Mouse (Mus musculus) gastrocnemius, adult 2 months (tissue): ENCODE results near the gene Grrp1. TPM values are rescaled to one million over a fixed set of nuclear protein-coding genes. Genes with fewer than 3 reads are reported as not detected.
A peak's percentile ranks its signal among the peaks of the same experiment; 100 is the strongest.
"Not testable (repeated sequence)": the region's sequence is repeated elsewhere in the genome, so short reads cannot be mapped to it uniquely, and the experiment has no call there.

ENCODE experiments used
- DNase-seq: peaks from one replicate; pipeline ENCODE4 v3.0.0; 2022
- H3K27ac ChIP-seq: fragments of 200-600 bp; 2 replicates; pipeline ENCODE4 v1.8.1; 2022; ENCODE audit warnings: mild to moderate bottlenecking
- H3K4me3 ChIP-seq: fragments of 200-600 bp; 2 replicates; pipeline ENCODE4 v1.8.1; 2022; ENCODE audit warnings: mild to moderate bottlenecking, moderate library complexity
- CTCF ChIP-seq: fragments of 200-600 bp; IDR thresholded peaks from 2 replicates; pipeline ENCODE4 v1.8.1; 2022; ENCODE audit warnings: antibody characterized with exemption, mild to moderate bottlenecking, moderate library complexity
- intact Hi-C: fragments of 180-260 bp; cut with DNase I; formaldehyde crosslinking; loops from one replicate; pipeline ENCODE4 v1.15.1; 2025
- long read RNA-seq, 2 experiments: library from polyadenylated mRNA; stranded (forward); transcript quantifications; one replicate each; pipeline ENCODE4 v2.0.0; 2021
- total RNA-seq, 2 experiments: library from RNA; stranded (reverse); gene quantifications; 2 replicates each; pipeline ENCODE4 v1.2.3; 2021

Gene Grrp1
- 1 to 10 TPM; 1.7 to 3.1 TPM for total RNA-seq
- long read RNA-seq, experiment 1, partial matches to known transcripts: 0 of 4 reads
- long read RNA-seq, experiment 1, other reads (novel, unspliced or antisense): 1 of 4 reads
- long read RNA-seq, experiment 2, transcript Grrp1-201 (2 exons, 1,226 nt): major isoform, 5 of 7 reads
- long read RNA-seq, experiment 2, partial matches to known transcripts: 0 of 7 reads
- long read RNA-seq, experiment 2, other reads (novel, unspliced or antisense): 2 of 7 reads

- Histone ChIP-seq H3K27ac (peak within 1 kb of the TSS; percentile 84), H3K4me3 (peak within 1 kb of the TSS; percentile 76)
- intact Hi-C loops: loop anchor here (5.0 kb wide), 1 partner anchor 118 kb away; no protein-coding TSS in a partner anchor
- no peak for TF ChIP-seq CTCF
- DNase-seq: no peak
Measured at GRCm38 (mm10) chr4:134253722-134254324, at the start of gene Grrp1. Gene Grrp1 (minus strand): TSS chr4:134254106.

GRCm38 (mm10) chr4:134302084-134302483 lies 48.2 kb upstream of the Grrp1 start:
- no peak for TF ChIP-seq CTCF
- intact Hi-C loops: no loop called here
- peak overlapping the region; percentile 58 for H3K4me3 ChIP-seq
- peak overlapping the region; percentile 97 for H3K27ac ChIP-seq
- peak; percentile 64 for DNase-seq

DNA sequence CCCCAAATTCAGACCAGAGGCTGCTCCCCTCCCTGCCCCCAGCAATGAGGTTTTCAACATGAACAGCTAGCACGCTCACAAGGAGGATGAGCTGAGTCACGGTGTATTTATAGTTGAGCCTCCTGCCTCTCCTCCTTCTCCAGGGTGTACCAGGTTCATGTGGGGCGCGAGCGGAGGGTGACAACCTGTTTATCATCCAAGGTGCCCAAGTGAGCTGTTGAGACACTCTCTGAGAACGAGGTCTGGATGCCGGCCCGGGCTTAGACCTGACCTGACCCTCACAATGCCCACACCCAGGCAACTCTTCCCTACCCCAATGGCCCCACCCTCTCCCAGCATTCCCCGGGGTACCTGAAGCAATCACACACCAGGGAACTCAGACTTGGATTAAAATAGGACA lies 46.4 kb upstream of the Grrp1 start:
- Histone ChIP-seq H3K4me3 (peak overlapping the region; percentile 59), H3K27ac (peak overlapping the region; percentile 97)
- intact Hi-C loops: no loop called here
- DNase-seq: peak; percentile 96
- no peak for TF ChIP-seq CTCF

- Histone ChIP-seq H3K4me3 (peak overlapping the region; percentile 59), H3K27ac (peak overlapping the region; percentile 97)
- no peak for TF ChIP-seq CTCF
- intact Hi-C loops: loop anchor here (10.0 kb wide), 1 partner anchor 265 kb away; no protein-coding TSS in a partner anchor
- peak; percentile 77 for DNase-seq
Measured at GRCm38 (mm10) chr4:134299498-134299810, 45.5 kb upstream of the Grrp1 start.

- DNase-seq: no peak
- Histone ChIP-seq H3K4me3 (peak overlapping the region; percentile 59), H3K27ac (peak overlapping the region; percentile 97)
- intact Hi-C loops: loop anchor here (10.0 kb wide), 1 partner anchor 264 kb away; no protein-coding TSS in a partner anchor
- TF ChIP-seq CTCF: no peak
Measured at GRCm38 (mm10) chr4:134298626-134299497, 45.0 kb upstream of the Grrp1 start.

DNA sequence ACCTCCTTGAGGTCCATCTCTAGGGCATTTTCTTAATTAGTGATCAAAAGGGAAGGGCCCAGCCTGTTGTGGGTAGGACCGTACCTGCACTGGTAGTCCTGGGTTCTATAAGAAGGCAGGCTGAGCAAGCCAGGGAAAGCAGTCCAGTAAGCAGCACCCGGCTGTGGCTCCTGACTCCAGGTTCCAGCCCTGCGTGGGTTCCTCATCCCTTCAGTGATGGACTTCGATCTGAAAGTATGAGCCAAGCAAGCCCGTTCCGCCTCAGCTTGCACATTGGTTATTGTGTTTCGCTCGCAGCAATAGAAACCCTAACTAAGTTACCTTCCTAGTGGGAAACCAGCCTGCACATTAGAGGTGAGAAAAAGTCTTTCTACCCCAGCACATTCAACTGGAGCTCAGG lies 43.5 kb upstream of the Grrp1 start:
- TF ChIP-seq CTCF: no peak
- DNase-seq: no peak
- no peak overlapping the region for H3K27ac ChIP-seq
- intact Hi-C loops: loop anchor here (10.0 kb wide), 1 partner anchor 263 kb away; no protein-coding TSS in a partner anchor
- no peak overlapping the region for H3K4me3 ChIP-seq

DNA sequence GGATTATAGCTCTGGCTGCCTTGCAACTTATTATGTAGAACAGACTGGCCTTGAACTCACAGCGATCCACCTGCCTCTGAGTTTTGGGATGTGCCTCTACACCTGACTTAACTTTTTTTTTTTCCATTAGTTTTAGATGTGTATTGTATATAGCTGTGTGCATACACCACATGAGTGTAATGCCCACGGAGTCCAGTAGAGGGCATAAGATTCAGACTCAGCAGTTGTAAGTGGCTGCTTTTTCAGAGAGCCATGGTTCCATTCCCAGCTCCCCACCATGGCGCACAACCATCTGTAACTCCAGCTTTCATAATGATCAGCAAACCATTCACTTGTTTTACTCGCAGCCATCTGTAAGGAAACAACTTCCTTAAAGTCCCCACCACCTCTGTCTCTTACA lies 42.6 kb upstream of the Grrp1 start:
- no peak overlapping the region for H3K27ac ChIP-seq
- intact Hi-C loops: loop anchor here (10.0 kb wide), 1 partner anchor 262 kb away; no protein-coding TSS in a partner anchor
- H3K4me3 ChIP-seq: no peak overlapping the region
- no peak for DNase-seq
- TF ChIP-seq CTCF: no peak

DNA sequence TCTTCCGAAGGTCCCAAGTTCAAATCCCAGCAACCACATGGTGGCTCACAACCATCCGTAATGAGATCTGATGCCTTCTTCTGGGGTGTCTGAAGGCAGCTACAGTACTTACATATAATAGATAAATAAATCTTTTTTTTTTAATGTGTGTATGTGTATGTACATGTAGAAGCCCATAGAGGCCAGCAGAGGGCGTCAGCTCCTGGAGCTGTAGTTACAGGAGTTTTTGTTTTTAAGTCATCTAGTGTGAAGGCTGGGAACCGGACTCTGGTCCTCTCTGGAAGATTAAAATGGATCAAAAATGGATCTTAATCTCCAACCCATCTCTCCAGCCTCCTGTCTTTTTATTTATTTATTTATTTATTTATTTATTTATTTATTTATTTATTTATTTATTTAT lies 42.2 kb upstream of the Grrp1 start:
- intact Hi-C loops: loop anchor here (10.0 kb wide), 1 partner anchor 261 kb away; no protein-coding TSS in a partner anchor
- not testable (repeated sequence) for DNase-seq
- 0 out of 2 replicates have a peak, but pooled peaks have one; percentile 10 for TF ChIP-seq CTCF

DNA sequence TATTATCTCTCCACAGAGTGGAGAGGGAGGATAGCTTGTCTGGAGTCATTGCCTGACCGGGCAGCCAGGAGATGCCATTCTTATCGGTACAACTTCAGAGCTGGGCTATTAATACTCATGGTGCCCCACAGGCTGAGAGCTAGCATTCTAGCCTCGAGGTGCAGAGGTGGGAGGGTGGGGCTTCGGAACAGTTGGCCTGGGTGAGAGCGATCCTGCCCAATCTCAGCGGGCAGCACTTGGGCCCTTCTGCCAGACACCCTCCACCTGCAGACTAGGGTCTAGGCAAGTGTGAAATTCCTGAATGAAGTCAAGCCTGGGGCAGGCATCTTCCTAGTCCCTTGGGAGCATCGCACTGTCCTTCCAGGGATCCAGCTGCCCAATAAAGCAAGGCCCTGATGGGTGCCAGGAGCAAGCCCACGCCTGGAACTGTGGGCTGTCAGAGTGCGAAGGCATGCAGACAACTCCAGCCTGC lies 39.8 kb upstream of the Grrp1 start:
- TF ChIP-seq CTCF: no peak
- peak overlapping the region; percentile 41 for H3K27ac ChIP-seq
- H3K4me3 ChIP-seq: 0 out of 2 replicates have a peak overlapping the region, but pooled peaks have one; percentile 15
- DNase-seq: peak; percentile 35
- intact Hi-C loops: loop anchor here (2.0 to 10.0 kb wide), 3 partner anchors 64 to 259 kb away; partner anchors contain the start of gene Cep85

More for the DNA sequence above, 42.2 kb upstream of the Grrp1 start:
- H3K27ac ChIP-seq, H3K4me3 ChIP-seq: not testable (repeated sequence)

DNA sequence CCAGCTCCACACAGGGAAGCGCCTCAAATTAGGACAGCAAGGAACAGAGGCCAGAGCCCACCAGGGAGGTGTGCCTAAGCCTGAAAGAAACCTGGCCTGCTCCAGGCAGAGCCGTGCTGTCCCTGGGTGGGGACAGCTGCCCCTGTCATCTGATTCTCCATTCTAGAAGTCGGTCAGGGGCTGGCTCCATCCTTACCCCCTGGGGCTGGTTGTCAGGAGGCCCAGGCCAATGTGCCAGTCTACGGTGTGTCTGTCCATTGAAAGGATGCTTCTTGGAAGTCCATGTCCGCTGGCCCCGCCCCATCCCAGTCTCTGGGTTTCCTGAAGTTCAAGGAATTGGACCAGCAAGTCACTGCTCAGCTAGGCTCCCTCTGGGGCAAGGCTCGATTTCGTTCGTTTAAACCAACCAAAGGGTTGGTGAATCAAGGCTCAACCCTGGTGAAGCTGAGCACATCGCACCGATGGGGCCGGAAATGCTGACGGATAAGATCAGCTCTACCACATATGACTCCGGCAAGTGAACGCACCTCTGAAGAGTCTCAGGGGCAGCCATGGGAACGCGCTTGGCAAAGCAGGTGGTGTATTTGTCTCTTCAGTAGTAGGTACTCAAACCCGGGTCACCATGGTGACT lies 39.3 kb upstream of the Grrp1 start:
- intact Hi-C loops: loop anchor here (2.0 to 10.0 kb wide), 3 partner anchors 64 to 258 kb away; partner anchors contain the start of gene Cep85

DNA sequence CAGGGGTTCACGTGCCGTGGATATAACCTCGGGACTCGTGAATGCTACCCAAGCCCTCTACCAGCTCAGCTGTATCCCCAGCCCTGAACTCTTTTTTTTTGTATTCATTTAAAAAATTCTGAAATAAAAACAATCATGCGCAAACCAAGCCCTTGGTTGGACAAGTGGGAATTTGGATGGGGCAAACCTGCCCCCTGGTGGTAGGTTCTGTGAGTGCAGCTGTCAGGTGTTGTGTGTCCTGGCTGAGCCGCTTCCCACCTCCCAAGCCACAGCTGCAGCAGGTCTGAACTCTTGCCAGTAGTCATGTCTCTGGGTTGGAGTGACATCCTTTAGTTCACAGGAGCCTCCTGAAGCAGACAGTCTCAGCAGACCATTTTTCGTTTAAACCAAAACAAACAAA lies 38.2 kb upstream of the Grrp1 start:
- intact Hi-C loops: loop anchor here (2.0 to 10.0 kb wide), 3 partner anchors 65 to 257 kb away; partner anchors contain the start of gene Cep85
- peak; percentile 77 for DNase-seq
- H3K27ac ChIP-seq: peak overlapping the region; percentile 41; the same call in 1 of the 2 replicates
- H3K4me3 ChIP-seq: no peak overlapping the region
- TF ChIP-seq CTCF: peak; percentile 90

More for the DNA sequence above, 39.3 kb upstream of the Grrp1 start:
- peak overlapping the region; percentile 41 for H3K27ac ChIP-seq
- DNase-seq: no peak
- 0 out of 2 replicates have a peak overlapping the region, but pooled peaks have one; percentile 15 for H3K4me3 ChIP-seq
- no peak for TF ChIP-seq CTCF
